Mouse (Mus musculus) CH12.LX (cell line): Measurements from ENCODE around the gene Prmt1. TPM values are rescaled to one million over a fixed set of nuclear protein-coding genes. Genes with fewer than 3 reads are reported as not detected.

Experiments used
- DNase-seq: peaks from one replicate; pipeline ENCODE4 v3.0.0-alpha.2; 2013; ENCODE audit errors: extremely low read depth
- H3K27ac ChIP-seq: 2 replicates; pipeline ENCODE4 v1.5.1; 2012; ENCODE audit warnings: low read depth, mild to moderate bottlenecking, control low read depth, moderate library complexity; ENCODE audit not compliant: insufficient read depth
- H3K27me3 ChIP-seq: replicated peaks from 2 replicates; pipeline ENCODE3; 2012; ENCODE audit warnings: inconsistent platforms
- H3K36me3 ChIP-seq, 2 experiments: replicated peaks in 1 of 2; 2 replicates each; pipeline versions ENCODE3 to v1.6.1; 2012; ENCODE audit warnings: inconsistent platforms in 1 of 2, low read length in 1 of 2, mild to moderate bottlenecking in 1 of 2, mixed read lengths in 1 of 2, moderate library complexity in 1 of 2; ENCODE audit not compliant: control insufficient read depth in 1 of 2, insufficient read depth in 1 of 2
- H3K4me1 ChIP-seq, 2 experiments: 2 replicates each; pipeline ENCODE4 v1.6.1; 2012; ENCODE audit warnings: inconsistent platforms in 1 of 2, moderate library complexity in 1 of 2; ENCODE audit not compliant: insufficient read depth in 2 of 2, control insufficient read depth in 1 of 2
- H3K4me2 ChIP-seq: 2 replicates; pipeline ENCODE4 v1.6.1; 2012; ENCODE audit warnings: low read depth, mild to moderate bottlenecking, control low read depth; ENCODE audit not compliant: poor library complexity, insufficient read depth, severe bottlenecking
- H3K4me3 ChIP-seq, 3 experiments: fragments of 150-350 bp in 1 of 3; sonication (generic) in 1 of 3; replicated peaks in 1 of 3; 2 replicates each; pipeline versions ENCODE3 to v1.5.1; 2011 to 2012; ENCODE audit warnings: low read depth in 2 of 3, low read length in 2 of 3, mild to moderate bottlenecking in 2 of 3, moderate library complexity in 2 of 3, control low read depth in 1 of 3, improper control_type of control experiment in 1 of 3, inconsistent platforms in 1 of 3, mixed read lengths in 1 of 3; ENCODE audit not compliant: poor library complexity in 1 of 3
- H3K79me2 ChIP-seq: replicated peaks from 2 replicates; pipeline ENCODE4 v1.6.1; 2012; ENCODE audit warnings: mild to moderate bottlenecking, moderate library complexity; ENCODE audit not compliant: control insufficient read depth, poor library complexity, insufficient read depth, severe bottlenecking; ENCODE audit errors: extremely low read depth
- H3K9ac ChIP-seq: 2 replicates; pipeline ENCODE4 v1.6.1; 2012; ENCODE audit warnings: low read depth, mild to moderate bottlenecking, control low read depth, moderate library complexity; ENCODE audit not compliant: insufficient read depth
- H3K9me3 ChIP-seq: replicated peaks from 2 replicates; pipeline ENCODE3; 2012; ENCODE audit warnings: low read length, inconsistent platforms, mixed read lengths
- CHD2 ChIP-seq: IDR thresholded peaks from 2 replicates; pipeline ENCODE4 v1.6.1; 2011; ENCODE audit warnings: low read length, improper control_type of control experiment
- CTCF ChIP-seq, 2 experiments: IDR thresholded peaks in 1 of 2; conservative IDR thresholded peaks in 1 of 2; 2 replicates each; pipeline ENCODE4 v1.5.1; 2011 to 2012; ENCODE audit warnings: low read depth in 2 of 2, low read length in 2 of 2, improper control_type of control experiment in 1 of 2, inconsistent platforms in 1 of 2, mild to moderate bottlenecking in 1 of 2, moderate library complexity in 1 of 2
- ELF1 ChIP-seq: IDR thresholded peaks from 2 replicates; pipeline ENCODE4 v1.6.1; 2014; ENCODE audit warnings: low read depth, mild to moderate bottlenecking, inconsistent platforms, low read length, improper control_type of control experiment
- ETS1 ChIP-seq: conservative IDR thresholded peaks from 2 replicates; pipeline ENCODE4 v1.6.1; 2012; ENCODE audit warnings: low read depth, mild to moderate bottlenecking, inconsistent platforms, low read length, improper control_type of control experiment, moderate library complexity
- MAFK ChIP-seq: IDR thresholded peaks from 2 replicates; pipeline ENCODE4 v1.6.1; 2011; ENCODE audit warnings: low read length, improper control_type of control experiment; ENCODE audit not compliant: insufficient replicate concordance
- MAX ChIP-seq: IDR thresholded peaks from 2 replicates; pipeline ENCODE4 v1.6.1; 2011; ENCODE audit warnings: low read length, improper control_type of control experiment
- MYC ChIP-seq: IDR thresholded peaks from 2 replicates; pipeline ENCODE4 v1.6.1; 2011; ENCODE audit warnings: low read depth, mild to moderate bottlenecking, improper control_type of control experiment, low read length
- NRF1 ChIP-seq: IDR thresholded peaks from 2 replicates; pipeline ENCODE4 v1.6.1; 2014; ENCODE audit warnings: low read depth, mild to moderate bottlenecking, inconsistent platforms, low read length, improper control_type of control experiment, moderate library complexity
- PAX5 ChIP-seq: IDR thresholded peaks from 2 replicates; pipeline ENCODE4 v1.6.1; 2012; ENCODE audit warnings: low read length, inconsistent platforms, mixed read lengths
- POLR2A ChIP-seq: IDR thresholded peaks from 2 replicates; pipeline ENCODE4 v1.6.1; 2011; ENCODE audit warnings: low read depth, mild to moderate bottlenecking, improper control_type of control experiment, low read length
- RAD21 ChIP-seq: IDR thresholded peaks from 2 replicates; pipeline ENCODE4 v1.6.1; 2011; ENCODE audit warnings: low read depth, mild to moderate bottlenecking, low read length, improper control_type of control experiment, moderate library complexity
- RCOR1 ChIP-seq: conservative IDR thresholded peaks from 2 replicates; pipeline ENCODE4 v1.6.1; 2012; ENCODE audit warnings: low read depth, mild to moderate bottlenecking, inconsistent platforms, low read length, improper control_type of control experiment
- SMC3 ChIP-seq: IDR thresholded peaks from 2 replicates; pipeline ENCODE4 v1.6.1; 2011; ENCODE audit warnings: low read depth, low read length, improper control_type of control experiment
- TCF12 ChIP-seq: IDR thresholded peaks from 2 replicates; pipeline ENCODE4 v1.6.1; 2014; ENCODE audit warnings: low read depth, mild to moderate bottlenecking, inconsistent platforms, low read length, improper control_type of control experiment
- UBTF ChIP-seq: IDR thresholded peaks from 2 replicates; pipeline ENCODE4 v1.6.1; 2012; ENCODE audit warnings: low read depth, mild to moderate bottlenecking, inconsistent platforms, low read length, improper control_type of control experiment, moderate library complexity
- ZMIZ1 ChIP-seq: IDR thresholded peaks from 2 replicates; pipeline ENCODE4 v1.6.1; 2012; ENCODE audit warnings: low read depth, mild to moderate bottlenecking, inconsistent platforms, low read length, improper control_type of control experiment
- ZNF384 ChIP-seq: IDR thresholded peaks from 2 replicates; pipeline ENCODE4 v1.6.1; 2012; ENCODE audit warnings: low read depth, low read length, improper control_type of control experiment, inconsistent platforms
- dilution Hi-C: fragments of 300-500 bp; cut with MboI; formaldehyde crosslinking; loops from 2 replicates; pipeline ENCODE4 v1.14.3; 2020; ENCODE audit warnings: low sequenced_read_pairs; ENCODE audit not compliant: extremely low pct_unique_long_range_greater_than_20kb, extremely low pct_ligation_motif_present
- in situ Hi-C: fragments of 300-500 bp; cut with MboI; formaldehyde crosslinking; loops from 3 replicates; pipeline ENCODE4 v1.14.3; 2019; ENCODE audit warnings: low sequenced_read_pairs, low pct_ligation_motif_present, low pct_unique_long_range_greater_than_20kb, mixed read lengths
- polyA plus RNA-seq: library from polyadenylated mRNA; unstranded; fragments of >175 nt; gene quantifications from 2 replicates; pipeline ENCODE4 v1.2.1, GENCODE M21; 2012; ENCODE audit warnings: low read depth; ENCODE audit not compliant: insufficient read length
- total RNA-seq, 2 experiments: library from RNA; depleted of rRNA; stranded (reverse); fragments of 300-350 nt in 1 of 2; fragments of >200 nt in 1 of 2; gene quantifications; 2 replicates each; pipeline ENCODE4 v1.2.3; 2012 to 2014

Prmt1 gene
- total and polyA plus RNA-seq, 3 experiments, result 231 to 642 (median 340) TPM

DNA sequence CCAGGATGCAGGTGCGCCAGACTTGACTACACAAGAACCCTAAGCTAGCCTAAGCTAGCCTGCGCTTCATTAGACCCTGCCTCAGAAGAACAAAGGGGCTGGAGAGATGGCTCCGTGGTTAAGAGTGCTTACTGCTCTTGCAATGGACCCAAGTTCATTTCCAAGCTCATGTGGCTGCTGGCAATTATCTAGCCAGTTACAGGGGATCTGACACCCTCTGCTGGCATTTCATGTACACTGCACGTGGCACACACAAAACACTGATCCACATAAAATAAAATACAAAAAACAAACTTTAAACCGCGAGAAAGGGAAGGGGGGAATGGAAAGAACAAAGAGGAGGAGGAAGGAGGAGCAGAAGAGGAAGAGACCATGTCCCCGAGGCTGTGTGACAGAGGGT is 28.2 kb downstream of the Prmt1 start:
- Histone ChIP-seq H3K27ac (no peak overlapping the region), H3K4me3 (no peak overlapping the region), H3K4me1 (peaks cover 11 to 26% of the 10 kb centered on the region in 2 experiments), H3K9ac (no peak overlapping the region), H3K9me3 (no peaks in the 10 kb centered on the region), H3K79me2 (no peaks in the 10 kb centered on the region), H3K27me3 (peaks cover 3% of the 10 kb centered on the region), H3K4me2 (no peak overlapping the region), H3K36me3 (peaks cover 0 to 56% of the 10 kb centered on the region in 2 experiments)
- TF ChIP-seq MAX (peak; percentile 96), ZMIZ1 (no peak), UBTF (no peak), ETS1 (no peak), ZNF384 (no peak), NRF1 (no peak), PAX5 (no peak), SMC3 (peak; percentile 74), RAD21 (peak; percentile 80), CHD2 (no peak), CTCF (conservative IDR thresholded peaks at IDR 0.05 in 1 of 2, IDR thresholded peaks at IDR 0.05 in 1 of 2; ENCODE audit: low read depth in 2 of 2, low read length in 2 of 2) (peak; percentile 54 to 89), MAFK (no peak), POLR2A (no peak), ELF1 (no peak), MYC (peak; percentile 87)
- dilution Hi-C loops, result no loop called here
- peak; percentile 49 for DNase-seq
- in situ Hi-C loops, result loop anchor here (10.0 kb wide), 2 partner anchors 103 to 213 kb away; partner anchors contain the start of genes Pnkp and Vrk3

DNA sequence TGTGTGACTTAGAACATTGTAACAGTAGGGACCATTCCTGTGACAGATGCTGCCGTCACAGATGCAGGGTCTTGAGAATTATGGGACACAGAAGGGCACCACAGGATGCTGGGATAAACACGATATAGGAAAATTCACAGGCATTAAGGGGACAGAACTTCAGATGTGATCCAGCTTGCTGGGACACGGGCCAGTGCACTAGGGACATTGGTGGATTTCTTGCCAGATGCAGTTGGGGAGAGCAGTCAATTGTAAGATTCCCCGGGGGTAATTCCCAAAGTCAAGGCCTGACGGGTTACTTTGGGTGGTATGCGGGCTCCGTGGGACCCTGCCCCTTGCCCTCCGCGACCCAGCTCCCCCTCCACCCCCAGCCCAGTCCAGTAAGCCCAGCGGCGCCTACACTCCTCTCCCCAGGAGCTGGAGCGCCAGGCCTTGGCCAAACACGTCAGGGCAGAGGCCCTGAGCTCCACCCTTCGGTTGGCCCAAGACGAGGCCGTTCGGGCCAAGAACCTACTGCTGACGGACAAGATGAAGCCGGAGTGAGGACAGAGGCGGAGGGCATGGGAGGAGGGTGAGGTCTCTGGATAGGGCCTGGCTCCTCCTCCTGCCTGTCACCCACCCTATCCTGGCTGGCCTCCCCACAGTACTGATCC is 29.1 kb downstream of the Prmt1 start:
- DNase-seq, result no peak
- peaks cover 9 to 26% of the 10 kb centered on the region in 2 experiments for H3K4me1 ChIP-seq
- H3K36me3 ChIP-seq, result peaks cover 0 to 47% of the 10 kb centered on the region in 2 experiments
- in situ Hi-C loops (loop anchor here (10.0 kb wide), 2 partner anchors 103 to 213 kb away; partner anchors contain the start of genes Pnkp and Vrk3), dilution Hi-C loops (no loop called here)
- no peaks in the 10 kb centered on the region for H3K9me3 ChIP-seq
- no peak overlapping the region for H3K4me2 ChIP-seq
- no peak overlapping the region for H3K4me3 ChIP-seq
- TF ChIP-seq RCOR1 (no peak), TCF12 (no peak)
- no peaks in the 10 kb centered on the region for H3K79me2 ChIP-seq
- H3K27ac ChIP-seq, result no peak overlapping the region
- H3K9ac ChIP-seq, result no peak overlapping the region
- H3K27me3 ChIP-seq, result peaks cover 5% of the 10 kb centered on the region
